Comparison of ENCODE assay signal across 12 mouse cellular contexts in genomic region chr6:48582037-48582436, GRCm38 (mm10). TPM values are rescaled to one million over a fixed set of nuclear protein-coding genes. Genes with fewer than 3 reads are reported as not detected.
DNase-seq lines count a peak whose midpoint lies in the region; ATAC-seq and TF ChIP-seq lines count a peak whose summit lies in the region.
"Had no signal": no experiment of that assay in that cellular context is flagged by ENCODE, and none has a peak within 500 bp of the region (broad histone marks: within the 10 kb centered on the region; RNA-seq: fewer than 3 reads in every experiment).

No protein-coding gene starts in this region.

- no peak overlapping the region for H3K4me2 ChIP-seq in midbrain, postnatal 0 days (ENCODE audit: low read depth, low read length, poor library complexity, severe bottlenecking)
- H3K4me2 ChIP-seq: liver, embryonic 15.5 days had no signal

- no peak for TF ChIP-seq POLR2A in bone marrow, adult 2 months (IDR thresholded peaks at IDR 0.05; ENCODE audit: borderline replicate concordance, control insufficient read depth, low read depth, low read length)

- 0 out of 2 replicates have a peak, but pooled peaks have one; percentile 14 for TF ChIP-seq CTCF in bone marrow, adult 2 months (IDR thresholded peaks at IDR 0.05; ENCODE audit: control insufficient read depth, insufficient read depth, low read length)
- TF ChIP-seq CTCF in midbrain, postnatal 0 days (IDR thresholded peaks at IDR 0.05) = peak; percentile 88

- peak; percentile 46 for DNase-seq in adrenal gland, postnatal 10 days
- no peak for DNase-seq in adrenal gland, postnatal 25 days
- peak; percentile 54 for DNase-seq in layer of hippocampus, adult 9-10 months (ENCODE audit: low spot score)
- DNase-seq in layer of hippocampus, adult 8-10 months (ENCODE audit: low spot score in 2 of 2) = no peak
- DNase-seq in heart, postnatal 10 days = peak; percentile 48 to 74
- peak; percentile 82 for DNase-seq in midbrain, postnatal 0 days (ENCODE audit: low spot score)

- no peaks in the 10 kb centered on the region for H3K27me3 ChIP-seq in midbrain, postnatal 0 days (ENCODE audit: insufficient read depth, low read length)
- H3K27me3 ChIP-seq: liver, embryonic 15.5 days had no signal

- H3K4me1 ChIP-seq in bone marrow, adult 2 months (ENCODE audit: control insufficient read depth, insufficient read depth, low read length) = no peaks in the 10 kb centered on the region
- H3K4me1 ChIP-seq in midbrain, postnatal 0 days (ENCODE audit: insufficient read depth, low read length) = no peaks in the 10 kb centered on the region
- H3K4me1 ChIP-seq: liver, embryonic 15.5 days had no signal

- WGBS in bone marrow, adult 2 months = 77% methylated on average over 3 of the region's 3 CpGs
- whole genome bisulfite sequencing in midbrain, postnatal 0 days = 61% methylated on average over 3 of the region's 3 CpGs

- no peak overlapping the region for H3K9ac ChIP-seq in midbrain, postnatal 0 days (replicated peaks; ENCODE audit: low read length, poor library complexity, severe bottlenecking)
- H3K9ac ChIP-seq: liver, embryonic 15.5 days had no signal

- no peaks in the 10 kb centered on the region for H3K36me3 ChIP-seq in midbrain, postnatal 0 days (ENCODE audit: insufficient read depth, low read length)
- H3K36me3 ChIP-seq: liver, embryonic 15.5 days had no signal

- intact Hi-C loops in heart, postnatal 10 days (cut with DNase I) = loop anchor here (2.0 to 5.0 kb wide), 3 partner anchors 35 to 190 kb away; partner anchors contain the start of gene Gimap3

- H3K4me3 ChIP-seq in bone marrow, adult 2 months (replicated peaks; ENCODE audit: control insufficient read depth, low read depth, low read length) = no peak overlapping the region
- no peak overlapping the region for H3K4me3 ChIP-seq in midbrain, postnatal 0 days (ENCODE audit: low read depth, low read length)
- H3K4me3 ChIP-seq: erythroblast, embryonic 14.5 days; liver, embryonic 15.5 days had no signal

- peak; percentile 13; the same call in 1 of the 2 replicates for ATAC-seq in midbrain, postnatal 0 days (ENCODE audit: low FRiP score)
- no peak; the same call in 1 of the 2 replicates for ATAC-seq in erythroid progenitor cell, adult 5-6 weeks (replicated peaks; ENCODE audit: low FRiP score, poor library complexity, severe bottlenecking)

- H3K9me3 ChIP-seq in midbrain, postnatal 0 days (ENCODE audit: low read length) = no peaks in the 10 kb centered on the region
- H3K9me3 ChIP-seq: liver, embryonic 15.5 days had no signal

- H3K27ac ChIP-seq in bone marrow, adult 2 months (ENCODE audit: control insufficient read depth, insufficient read depth, low read depth, low read length, poor library complexity) = no peak overlapping the region
- H3K27ac ChIP-seq in midbrain, postnatal 0 days (ENCODE audit: low read depth, low read length) = no peak overlapping the region
- H3K27ac ChIP-seq: liver, embryonic 15.5 days had no signal

RNA-seq across cellular contexts. Expression of gene Gm45021, which starts 7.4 kb away (rescaled TPM):
- not detected for total RNA-seq in adrenal gland, postnatal 10 days (2021)
- total RNA-seq in adrenal gland, postnatal 25 days (2021) = not detected in 2 replicates
- total RNA-seq in layer of hippocampus, adult 8-10 months (2022) = not detected
- not detected in 2 replicates for polyA plus RNA-seq in bone marrow, adult 2 months (2011; ENCODE audit: insufficient read depth, insufficient read length, low replicate concordance, missing spikeins)
- total RNA-seq in heart, postnatal 10 days (2021) = not detected
- not detected in 2 replicates for total RNA-seq in midbrain, postnatal 0 days (2014; rRNA removed)
- polyA plus RNA-seq in midbrain, postnatal 0 days (2015; fragmentation: Nextera tagmentation; extraction: Ambion mirVana) = not detected in 2 replicates
- not detected in 2 replicates for total RNA-seq in erythroid progenitor cell, adult 5-6 weeks (2015; ENCODE audit: low replicate concordance)
- total RNA-seq in erythroid progenitor cell, adult 5-6 weeks (2017; ENCODE audit: low replicate concordance) = not detected in 2 replicates
- polyA plus RNA-seq: C2C12; erythroblast, embryonic 14.5 days; liver, embryonic 15.5 days; testis, adult 2 months had no signal

RNA-seq across cellular contexts. Expression of gene Rarres2, which starts 9.4 kb away (rescaled TPM):
- 100 to 1,000 TPM; 198 to 328 TPM for total RNA-seq in adrenal gland, postnatal 10 days (2021)
- 28.6 and 36.8 TPM in 2 replicates for total RNA-seq in adrenal gland, postnatal 25 days (2021)
- total RNA-seq in layer of hippocampus, adult 8-10 months (2022) = 10 to 100 TPM; 16.6 to 32.1 (median 21.9) TPM
- polyA plus RNA-seq in bone marrow, adult 2 months (2011; ENCODE audit: insufficient read depth, insufficient read length, low replicate concordance, missing spikeins) = 6.9 and 9.2 TPM in 2 replicates
- total RNA-seq in heart, postnatal 10 days (2021) = 100 to 1,000 TPM in 1 of 2 experiments, 10 to 100 TPM in 1; 86.7 to 106 TPM
- 4.6 and 6.6 TPM in 2 replicates for total RNA-seq in midbrain, postnatal 0 days (2014; rRNA removed)
- 7.4 and 10.6 TPM in 2 replicates for polyA plus RNA-seq in midbrain, postnatal 0 days (2015; fragmentation: Nextera tagmentation; extraction: Ambion mirVana)
- not detected in 2 replicates for total RNA-seq in erythroid progenitor cell, adult 5-6 weeks (2015; ENCODE audit: low replicate concordance)
- total RNA-seq in erythroid progenitor cell, adult 5-6 weeks (2017; ENCODE audit: low replicate concordance) = 3.6 TPM in 1 of 2 replicates, not detected in the other
- polyA plus RNA-seq: erythroblast, embryonic 14.5 days had no signal

RNA-seq across cellular contexts. Expression of gene Repin1, which starts 11.6 kb away (rescaled TPM):
- total RNA-seq in adrenal gland, postnatal 10 days (2021) = 10 to 100 TPM; 37.6 to 42.0 TPM
- total RNA-seq in adrenal gland, postnatal 25 days (2021) = 66.1 and 67.8 TPM in 2 replicates
- 10 to 100 TPM; 46.3 to 57.9 (median 53.6) TPM for total RNA-seq in layer of hippocampus, adult 8-10 months (2022)
- 3.4 and 5.5 TPM in 2 replicates for polyA plus RNA-seq in bone marrow, adult 2 months (2011; ENCODE audit: insufficient read depth, insufficient read length, low replicate concordance, missing spikeins)
- 10 to 100 TPM; 24.3 to 27.7 TPM for total RNA-seq in heart, postnatal 10 days (2021)
- 76.5 and 91.5 TPM in 2 replicates for total RNA-seq in midbrain, postnatal 0 days (2014; rRNA removed)
- 41.2 and 42.8 TPM in 2 replicates for polyA plus RNA-seq in midbrain, postnatal 0 days (2015; fragmentation: Nextera tagmentation; extraction: Ambion mirVana)
- not detected in 2 replicates for total RNA-seq in erythroid progenitor cell, adult 5-6 weeks (2015; ENCODE audit: low replicate concordance)
- total RNA-seq in erythroid progenitor cell, adult 5-6 weeks (2017; ENCODE audit: low replicate concordance) = 0.77 and 1.7 TPM in 2 replicates

RNA-seq across cellular contexts. Expression of gene Gm44965, which starts 11.7 kb away (rescaled TPM):
- total RNA-seq in adrenal gland, postnatal 10 days (2021) = 1 to 10 TPM in 1 of 2 experiments, not detected in 1; 1.3 TPM
- not detected in 2 replicates for total RNA-seq in adrenal gland, postnatal 25 days (2021)
- total RNA-seq in layer of hippocampus, adult 8-10 months (2022) = 10 to 100 TPM in 1 of 4 experiments, 1 to 10 TPM in 1, not detected in 2; 1.2 to 10.6 TPM
- polyA plus RNA-seq in bone marrow, adult 2 months (2011; ENCODE audit: insufficient read depth, insufficient read length, low replicate concordance, missing spikeins) = not detected in 2 replicates
- total RNA-seq in heart, postnatal 10 days (2021) = 1 to 10 TPM in 1 of 2 experiments, not detected in 1; 5.4 TPM
- total RNA-seq in midbrain, postnatal 0 days (2014; rRNA removed) = not detected in 2 replicates
- 0.75 and 1.7 TPM in 2 replicates for polyA plus RNA-seq in midbrain, postnatal 0 days (2015; fragmentation: Nextera tagmentation; extraction: Ambion mirVana)
- total RNA-seq in erythroid progenitor cell, adult 5-6 weeks (2015; ENCODE audit: low replicate concordance) = not detected in 2 replicates
- not detected in 2 replicates for total RNA-seq in erythroid progenitor cell, adult 5-6 weeks (2017; ENCODE audit: low replicate concordance)
- polyA plus RNA-seq: erythroblast, embryonic 14.5 days; liver, embryonic 15.5 days; testis, adult 2 months had no signal

RNA-seq across cellular contexts. Expression of gene Zfp775, which starts 19.8 kb away (rescaled TPM):
- total RNA-seq in adrenal gland, postnatal 10 days (2021) = 1 to 10 TPM; 6.1 to 6.2 TPM
- 8.2 and 15.4 TPM in 2 replicates for total RNA-seq in adrenal gland, postnatal 25 days (2021)
- total RNA-seq in layer of hippocampus, adult 8-10 months (2022) = 10 to 100 TPM in 1 of 4 experiments, 1 to 10 TPM in 3; 7.7 to 10.6 (median 9.1) TPM
- polyA plus RNA-seq in bone marrow, adult 2 months (2011; ENCODE audit: insufficient read depth, insufficient read length, low replicate concordance, missing spikeins) = 0.40 and 1.1 TPM in 2 replicates
- total RNA-seq in heart, postnatal 10 days (2021) = 1 to 10 TPM; 5.8 to 5.9 TPM
- total RNA-seq in midbrain, postnatal 0 days (2014; rRNA removed) = 8.6 and 9.5 TPM in 2 replicates
- polyA plus RNA-seq in midbrain, postnatal 0 days (2015; fragmentation: Nextera tagmentation; extraction: Ambion mirVana) = 8.6 and 9.5 TPM in 2 replicates
- total RNA-seq in erythroid progenitor cell, adult 5-6 weeks (2015; ENCODE audit: low replicate concordance) = not detected in 2 replicates
- total RNA-seq in erythroid progenitor cell, adult 5-6 weeks (2017; ENCODE audit: low replicate concordance) = 0.15 TPM in 1 of 2 replicates, not detected in the other

Comparison
In these comparisons a context has a peak if more than half of its experiments do, and no peak if none do; other contexts are left out.
1. DNase-seq: peak in adrenal gland, postnatal 10 days (single experiment), layer of hippocampus, adult 9-10 months (single experiment), heart, postnatal 10 days (2 of 2) and midbrain, postnatal 0 days (single experiment); none in adrenal gland, postnatal 25 days (single experiment) and layer of hippocampus, adult 8-10 months (0 of 2).
2. RNA of gene Repin1, which starts 11.6 kb away (total RNA-seq): 76.5 to 91.5 TPM in midbrain, postnatal 0 days, 66.1 to 67.8 TPM in adrenal gland, postnatal 25 days, 46.3 to 57.9 TPM in layer of hippocampus, adult 8-10 months, 37.6 to 42.0 TPM in adrenal gland, postnatal 10 days and 24.3 to 27.7 TPM in heart, postnatal 10 days; 0.77 to 1.7 TPM in erythroid progenitor cell, adult 5-6 weeks; every median in the first group is over 4 times any median in the second.